9 mouse cellular contexts compared by ENCODE assay signal in the genomic region with DNA sequence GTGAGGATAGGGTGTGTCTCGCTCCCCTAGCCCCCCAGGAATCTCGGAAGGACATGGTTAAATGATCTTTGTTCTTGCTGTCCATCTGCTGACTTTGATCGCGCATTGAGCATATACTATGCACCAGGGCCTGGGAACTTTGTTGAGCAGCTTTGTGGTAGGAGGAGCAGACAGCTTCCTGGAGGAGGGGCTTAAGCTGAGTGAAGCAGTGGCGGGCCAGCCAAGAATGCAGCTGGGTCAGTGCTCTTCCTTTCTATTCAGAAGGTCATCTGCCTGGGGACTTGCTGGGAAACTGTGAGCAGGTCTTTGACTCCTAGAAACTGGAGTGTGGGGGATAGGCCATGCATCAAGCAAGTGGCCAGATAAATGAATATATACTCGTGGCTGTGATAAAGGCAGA. TPM values are rescaled to one million over a fixed set of nuclear protein-coding genes. Genes with fewer than 3 reads are reported as not detected.
DNase-seq lines count a peak whose midpoint lies in the region; ATAC-seq lines count a peak whose summit lies in the region.
"Had no signal": no experiment of that assay in that cellular context is flagged by ENCODE, and none has a peak within 500 bp of the region (broad histone marks: within the 10 kb centered on the region; RNA-seq: fewer than 3 reads in every experiment).

No protein-coding gene starts in this region.

- H3K9me3 ChIP-seq in hindbrain, embryonic 15.5 days = no peaks in the 10 kb centered on the region
- H3K9me3 ChIP-seq: liver, embryonic 15.5 days had no signal

- WGBS in hindbrain, embryonic 15.5 days = 75% methylated on average over 6 of the region's 6 CpGs

- ATAC-seq in hindbrain, embryonic 15.5 days (ENCODE audit: low FRiP score, low read depth) = no peak
- no peak for ATAC-seq in frontal cortex, adult (ENCODE audit: low TSS enrichment)

- peaks cover 71% of the 10 kb centered on the region for H3K4me1 ChIP-seq in hindbrain, embryonic 15.5 days (replicated peaks)

- no peaks in the 10 kb centered on the region for H3K27me3 ChIP-seq in hindbrain, embryonic 15.5 days

- DNase-seq in adrenal gland, postnatal 10 days = peak; percentile 52
- DNase-seq in adrenal gland, adult 18-20 months (ENCODE audit: low spot score in 2 of 2) = no peak
- peak; percentile 61 for DNase-seq in adipocyte (ENCODE audit: low spot score)
- DNase-seq in lung, postnatal 36 days = peak; percentile 57
- no peak for DNase-seq in T-cell, adult 2 months (ENCODE audit: low spot score)
- no peak for DNase-seq in right cerebral cortex, postnatal 4 days

- no peak overlapping the region for H3K9ac ChIP-seq in hindbrain, embryonic 15.5 days
- H3K9ac ChIP-seq: liver, embryonic 15.5 days had no signal

- peak overlapping the region; percentile 89 for H3K4me2 ChIP-seq in hindbrain, embryonic 15.5 days
- H3K4me2 ChIP-seq: liver, embryonic 15.5 days had no signal

- H3K4me3 ChIP-seq in hindbrain, embryonic 15.5 days = no peak overlapping the region; the same call in 1 of the 2 replicates
- H3K4me3 ChIP-seq: liver, embryonic 15.5 days had no signal

- H3K36me3 ChIP-seq in hindbrain, embryonic 15.5 days = no peaks in the 10 kb centered on the region
- H3K36me3 ChIP-seq: liver, embryonic 15.5 days had no signal

- peak overlapping the region; percentile 35; the same call in 1 of the 2 replicates for H3K27ac ChIP-seq in hindbrain, embryonic 15.5 days (replicated peaks)
- H3K27ac ChIP-seq: liver, embryonic 15.5 days had no signal

RNA-seq across cellular contexts. Expression of a gene that starts 7.9 kb away (rescaled TPM):
- total RNA-seq in adrenal gland, postnatal 10 days (2021) = 10 to 100 TPM; 18.9 to 21.8 TPM
- 10 to 100 TPM; 11.8 to 13.8 TPM for total RNA-seq in adrenal gland, adult 18-20 months (2021)
- polyA plus RNA-seq in hindbrain, embryonic 15.5 days (2015; fragmentation: Nextera tagmentation; extraction: Ambion mirVana) = 34.4 and 38.4 TPM in 2 replicates

RNA-seq across cellular contexts. Expression of a gene that starts 58.8 kb away (rescaled TPM):
- 10 to 100 TPM; 34.8 to 35.7 TPM for total RNA-seq in adrenal gland, postnatal 10 days (2021)
- 10 to 100 TPM; 27.6 to 28.1 TPM for total RNA-seq in adrenal gland, adult 18-20 months (2021)
- 102 and 114 TPM in 2 replicates for polyA plus RNA-seq in hindbrain, embryonic 15.5 days (2015; fragmentation: Nextera tagmentation; extraction: Ambion mirVana)

Comparison
In these comparisons a context has a peak if more than half of its experiments do, and no peak if none do; other contexts are left out.
1. DNase-seq: peak in adrenal gland, postnatal 10 days (single experiment), adipocyte (single experiment) and lung, postnatal 36 days (single experiment); none in adrenal gland, adult 18-20 months (0 of 2), T-cell, adult 2 months (single experiment) and right cerebral cortex, postnatal 4 days (single experiment).